Mouse (Mus musculus) heart, embryonic 16.5 days (tissue): Measurements from ENCODE around the gene Cfap45. TPM values are rescaled to one million over a fixed set of nuclear protein-coding genes. Genes with fewer than 3 reads are reported as not detected.

ENCODE experiments used
- ATAC-seq: fragments of 200-750 bp; cut with Nextera tagmentation; replicated peaks from 2 replicates; pipeline ENCODE4 v1.8.0; 2017; ENCODE audit warnings: moderate number of reproducible peaks; ENCODE audit not compliant: insufficient read depth, low FRiP score; ENCODE audit errors: extremely low read depth
- H3K27ac ChIP-seq: fragments of 300-500 bp; sonication (generic); 2 replicates; pipeline ENCODE4 v1.5.1; 2014; ENCODE audit warnings: mild to moderate bottlenecking, low read length, control low read depth, moderate library complexity
- H3K27me3 ChIP-seq: fragments of 300-500 bp; sonication (generic); 2 replicates; pipeline ENCODE4 v1.6.1; 2014; ENCODE audit warnings: low read length, mixed read lengths; ENCODE audit not compliant: control insufficient read depth, insufficient read depth
- H3K36me3 ChIP-seq: fragments of 300-500 bp; sonication (generic); 2 replicates; pipeline ENCODE4 v1.6.1; 2014; ENCODE audit not compliant: control insufficient read depth, insufficient read depth
- H3K4me1 ChIP-seq: fragments of 300-500 bp; sonication (generic); 2 replicates; pipeline ENCODE4 v1.6.1; 2014; ENCODE audit warnings: low read length, mixed read lengths; ENCODE audit not compliant: control insufficient read depth, insufficient read depth
- H3K4me2 ChIP-seq: fragments of 300-500 bp; sonication (generic); 2 replicates; pipeline ENCODE4 v1.6.1; 2014; ENCODE audit warnings: low read depth, mild to moderate bottlenecking, control low read depth, low read length
- H3K4me3 ChIP-seq: fragments of 300-500 bp; sonication (generic); 2 replicates; pipeline ENCODE4 v1.5.1; 2014; ENCODE audit warnings: mild to moderate bottlenecking, control low read depth, low read length
- H3K9ac ChIP-seq: fragments of 300-500 bp; sonication (generic); 2 replicates; pipeline ENCODE4 v1.6.1; 2014; ENCODE audit warnings: low read length, control low read depth
- H3K9me3 ChIP-seq: fragments of 300-500 bp; sonication (generic); replicated peaks from 2 replicates; pipeline ENCODE4 v1.6.1; 2016; ENCODE audit warnings: low read length; ENCODE audit not compliant: control insufficient read depth
- WGBS: fragments of 180-500 bp; shearing (Covaris S2); extraction: QIAGEN DNeasy Blood & Tissue Kit; methylation state at CpG from one replicate; pipeline ENCODE4 v1.1.7; 2014; 5-methylcytosine and 5-hydroxymethylcytosine counted together
- polyA plus RNA-seq: library from polyadenylated mRNA; unstranded; fragments of >200 nt; fragmentation: Nextera tagmentation; extraction: Ambion mirVana; gene quantifications from 2 replicates; pipeline ENCODE4 v1.2.1, GENCODE M21; 2015

The Cfap45 gene
- polyA plus RNA-seq, 1 experiment from 2014 or later: 3.2 TPM

GRCm38 (mm10) chr1:172551009-172551408 is 30.4 kb downstream of the Cfap45 start:
- Histone ChIP-seq H3K27me3 (0 out of 2 replicates have a peak, but pooled peaks cover 4% of the 10 kb centered on the region), H3K4me1 (peaks cover 24% of the 10 kb centered on the region), H3K9ac (no peak overlapping the region; the same call in 1 of the 2 replicates), H3K4me2 (peak overlapping the region; percentile 77), H3K4me3 (peak overlapping the region; percentile 51), H3K36me3 (no peaks in the 10 kb centered on the region), H3K9me3 (no peaks in the 10 kb centered on the region), H3K27ac (no peak overlapping the region)
- no peak for ATAC-seq
- WGBS: 23% methylated on average over 7 of the region's 7 CpGs

GRCm38 (mm10) chr1:172552623-172553022 is 32.0 kb downstream of the Cfap45 start:
- Histone ChIP-seq H3K4me3 (no peak overlapping the region), H3K27ac (peak overlapping the region; percentile 44; the same call in 1 of the 2 replicates), H3K36me3 (no peaks in the 10 kb centered on the region), H3K27me3 (peaks cover 4% of the 10 kb centered on the region; the same call in 1 of the 2 replicates), H3K9ac (no peak overlapping the region), H3K9me3 (no peaks in the 10 kb centered on the region), H3K4me2 (no peak overlapping the region), H3K4me1 (peaks cover 24% of the 10 kb centered on the region)
- no peak for ATAC-seq
- WGBS: 46% methylated on average over 1 of the region's 1 CpGs

GRCm38 (mm10) chr1:172555638-172556037 is 35.0 kb downstream of the Cfap45 start, which contains the start of gene Vsig8:
Gene Vsig8 (plus strand): TSS chr1:172555938.
- H3K9me3 ChIP-seq: no peaks in the 10 kb centered on the region
- WGBS: 71% methylated on average over 11 of the region's 11 CpGs
- peaks cover 9% of the 10 kb centered on the region for H3K4me1 ChIP-seq
- ATAC-seq: no peak
- H3K4me2 ChIP-seq: no peak within 1 kb of the TSS
- peaks cover 16% of the 10 kb centered on the region for H3K27me3 ChIP-seq
- no peak within 1 kb of the TSS for H3K4me3 ChIP-seq
- H3K27ac ChIP-seq: no peak within 1 kb of the TSS
- H3K36me3 ChIP-seq: no peaks in the 10 kb centered on the region
- H3K9ac ChIP-seq: no peak within 1 kb of the TSS

GRCm38 (mm10) chr1:172562641-172563464 is 42.3 kb downstream of the Cfap45 start:
- peaks cover 8% of the 10 kb centered on the region for H3K4me1 ChIP-seq
- peaks cover 33% of the 10 kb centered on the region for H3K27me3 ChIP-seq
- H3K36me3 ChIP-seq: no peaks in the 10 kb centered on the region
- ATAC-seq: peak; percentile 83
- H3K9ac ChIP-seq: peak overlapping the region; percentile 75
- H3K27ac ChIP-seq: peak overlapping the region; percentile 15
- H3K4me2 ChIP-seq: peak overlapping the region; percentile 98
- H3K4me3 ChIP-seq: peak overlapping the region; percentile 68
- WGBS: under 1% methylated on average over 56 of the region's 66 CpGs
- no peaks in the 10 kb centered on the region for H3K9me3 ChIP-seq

GRCm38 (mm10) chr1:172563465-172563828 is 42.8 kb downstream of the Cfap45 start:
- 4% methylated on average over 10 of the region's 10 CpGs for WGBS
- no peaks in the 10 kb centered on the region for H3K36me3 ChIP-seq

DNA sequence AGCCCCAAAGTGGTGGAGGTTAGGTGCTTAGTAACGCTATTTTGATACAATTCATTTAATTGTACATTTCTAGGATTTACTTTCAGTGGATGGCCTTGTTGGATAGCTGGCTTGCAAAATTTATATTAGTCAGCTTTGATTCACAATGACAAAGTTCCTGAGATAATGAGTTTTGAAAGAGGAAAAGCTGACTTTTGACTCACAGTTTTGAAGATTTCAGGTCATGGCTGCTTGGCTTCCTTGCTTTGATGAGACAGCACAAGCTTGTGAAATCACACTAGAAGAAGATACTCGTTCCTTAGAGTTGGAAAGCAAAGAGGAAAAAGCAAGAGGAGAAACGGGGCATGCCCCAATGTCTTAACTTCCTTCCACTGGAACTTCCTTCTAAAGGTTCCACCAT is 45.5 kb downstream of the Cfap45 start:
- H3K27me3 ChIP-seq: peaks cover 16% of the 10 kb centered on the region
- no peaks in the 10 kb centered on the region for H3K36me3 ChIP-seq
- H3K27ac ChIP-seq: no peak overlapping the region
- ATAC-seq: no peak
- 59% methylated on average over 3 of the region's 3 CpGs for WGBS
- no peak overlapping the region for H3K9ac ChIP-seq
- H3K4me1 ChIP-seq: peaks cover 8% of the 10 kb centered on the region
- no peak overlapping the region for H3K4me3 ChIP-seq
- no peak overlapping the region for H3K4me2 ChIP-seq
- H3K9me3 ChIP-seq: no peaks in the 10 kb centered on the region

More at GRCm38 (mm10) chr1:172563465-172563828, 42.8 kb downstream of the Cfap45 start:
- peaks cover 33% of the 10 kb centered on the region for H3K27me3 ChIP-seq
- H3K4me2 ChIP-seq: peak overlapping the region; percentile 98
- no peak overlapping the region for H3K27ac ChIP-seq
- no peaks in the 10 kb centered on the region for H3K9me3 ChIP-seq
- peak overlapping the region; percentile 68 for H3K4me3 ChIP-seq
- peaks cover 8% of the 10 kb centered on the region for H3K4me1 ChIP-seq
- ATAC-seq: no peak; the same call in 1 of the 2 replicates
- H3K9ac ChIP-seq: peak overlapping the region; percentile 75

DNA sequence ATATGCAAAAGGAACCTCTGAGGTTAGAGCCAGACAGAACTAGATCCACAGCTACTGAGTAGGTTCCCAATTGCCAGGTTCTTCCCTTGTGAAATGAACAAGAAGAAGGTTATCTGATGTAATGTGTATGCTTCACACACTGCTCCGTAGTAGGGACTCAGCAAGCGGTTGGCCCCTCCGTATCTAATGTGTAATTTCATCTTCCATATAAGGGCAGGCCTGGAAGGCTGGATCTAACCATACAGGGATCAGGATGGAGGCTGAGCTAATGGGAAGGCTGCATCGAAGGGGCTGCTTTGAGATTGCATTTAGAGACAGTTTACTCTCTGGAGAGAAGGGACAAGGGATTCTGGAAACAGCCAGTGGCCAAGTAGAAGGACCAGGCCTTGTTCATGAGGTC is 47.2 kb downstream of the Cfap45 start:
- Histone ChIP-seq H3K9ac (no peak overlapping the region), H3K36me3 (no peaks in the 10 kb centered on the region), H3K4me2 (no peak overlapping the region), H3K4me1 (peaks cover 4% of the 10 kb centered on the region; the same call in 1 of the 2 replicates), H3K9me3 (no peaks in the 10 kb centered on the region), H3K27me3 (peaks cover 11% of the 10 kb centered on the region), H3K4me3 (no peak overlapping the region), H3K27ac (no peak overlapping the region)
- ATAC-seq: no peak
- WGBS: 35% methylated on average over 4 of the region's 4 CpGs

- Histone ChIP-seq H3K9me3 (no peaks in the 10 kb centered on the region), H3K27me3 (peaks cover 6% of the 10 kb centered on the region; the same call in 1 of the 2 replicates), H3K27ac (no peak overlapping the region), H3K4me1 (no peaks in the 10 kb centered on the region), H3K4me3 (no peak overlapping the region), H3K9ac (no peak overlapping the region), H3K4me2 (no peak overlapping the region), H3K36me3 (no peaks in the 10 kb centered on the region)
- 67% methylated on average over 6 of the region's 6 CpGs for WGBS
- ATAC-seq: no peak
Measured at GRCm38 (mm10) chr1:172580116-172580515, 59.5 kb downstream of the Cfap45 start.

- H3K4me3 ChIP-seq: no peak overlapping the region
- no peak overlapping the region for H3K4me2 ChIP-seq
- H3K9me3 ChIP-seq: no peaks in the 10 kb centered on the region
- H3K36me3 ChIP-seq: no peaks in the 10 kb centered on the region
- H3K4me1 ChIP-seq: no peaks in the 10 kb centered on the region
- no peak overlapping the region for H3K9ac ChIP-seq
- WGBS: 81% methylated on average over 8 of the region's 8 CpGs
- peaks cover 11% of the 10 kb centered on the region for H3K27me3 ChIP-seq
- H3K27ac ChIP-seq: no peak overlapping the region
- no peak for ATAC-seq
Measured at GRCm38 (mm10) chr1:172582436-172582835, 61.8 kb downstream of the Cfap45 start.
